Mouse (Mus musculus): ENCODE data around the gene Gusb.

DNA sequence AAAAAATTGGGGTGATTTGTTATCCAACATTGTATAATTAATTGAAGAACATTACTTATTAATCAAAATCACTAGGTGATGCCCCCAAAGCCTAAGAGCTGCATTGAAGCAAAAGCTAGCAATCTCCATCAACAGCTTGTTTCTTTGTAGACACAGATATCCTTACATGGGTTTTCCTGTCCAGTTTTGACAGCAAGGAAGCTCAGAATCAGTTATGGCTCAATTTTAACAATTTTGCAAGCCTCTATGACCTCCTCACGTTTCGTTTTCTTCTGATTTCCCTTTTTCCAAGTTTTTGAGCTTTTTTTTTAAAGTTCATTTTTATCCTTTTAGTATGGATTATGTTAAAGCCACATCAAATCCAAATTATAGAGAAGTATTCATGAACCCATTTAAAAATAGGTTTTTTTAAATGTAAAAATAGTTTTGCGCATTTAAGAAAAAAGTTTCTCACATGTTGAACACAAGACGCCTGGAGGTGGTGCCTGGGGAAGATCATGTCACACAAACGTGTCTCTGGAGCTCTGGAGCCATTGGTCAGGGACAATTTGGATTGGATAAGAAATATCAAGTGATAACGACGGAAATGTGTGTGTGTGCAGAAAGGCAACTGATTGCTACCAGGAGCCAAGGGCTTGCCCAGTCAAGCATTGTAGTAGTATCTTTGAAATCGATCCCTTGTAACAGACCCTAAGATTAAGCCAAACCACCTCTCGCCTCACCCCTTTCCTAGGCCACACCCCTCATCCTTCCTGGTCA lies 61.9 kb downstream of the Gusb start:
- TF ChIP-seq CTCF (IDR thresholded peaks at IDR 0.05; ENCODE audit: borderline replicate concordance, insufficient read depth, low read depth, low read length) (no peak), POLR2A (IDR thresholded peaks at IDR 0.05; ENCODE audit: borderline replicate concordance, insufficient read depth, low read length) (no peak)

Data from cerebellum, adult 2 months (tissue).